Mouse (Mus musculus) G1E (cell line): ENCODE measurements around the gene Fshr.

ENCODE experiments used
- CTCF ChIP-seq: IDR thresholded peaks from 2 replicates; pipeline ENCODE4 v1.5.1; 2012; ENCODE audit warnings: low read depth, low read length, inconsistent platforms, mixed read lengths
- GATA1 ChIP-seq: IDR thresholded peaks from 2 replicates; pipeline ENCODE4 v1.6.1; 2012; ENCODE audit warnings: borderline replicate concordance, low read length, inconsistent platforms, mixed read lengths
- TAL1 ChIP-seq: conservative IDR thresholded peaks from 2 replicates; pipeline ENCODE4 v1.6.1; 2012; ENCODE audit warnings: low read depth, low read length, inconsistent platforms, mixed read lengths

DNA sequence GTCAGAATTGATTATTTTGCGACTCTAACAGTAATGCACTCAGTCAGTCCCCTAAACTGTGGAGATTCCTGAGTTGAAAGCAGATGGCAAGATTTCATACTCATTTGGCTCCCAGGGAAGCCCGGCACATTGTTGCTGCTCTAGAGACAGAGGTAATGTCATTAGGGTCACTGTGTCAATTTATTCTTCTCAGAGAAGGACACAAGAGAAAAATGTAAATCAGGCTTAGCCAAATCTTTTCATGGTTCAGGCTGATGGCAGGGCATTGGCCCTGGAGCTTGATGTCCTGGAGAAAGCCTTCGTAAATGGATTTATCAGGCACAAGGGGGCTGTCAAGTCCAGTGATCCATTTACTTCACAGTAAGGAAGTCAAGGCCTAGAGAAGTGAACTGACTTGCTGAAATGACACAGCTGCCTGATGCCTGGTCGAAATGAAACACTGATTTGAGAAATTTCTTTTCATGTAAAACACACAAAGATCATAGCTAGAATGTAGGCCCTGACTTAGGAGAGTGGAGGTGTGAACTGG is 262.3 kb downstream of the Fshr start:
- no peak for TF ChIP-seq CTCF
- TF ChIP-seq TAL1 = no peak
- no peak for TF ChIP-seq GATA1
